Mouse (Mus musculus) forebrain, embryonic 14.5 days (tissue): Measurements from ENCODE around the gene BC034090. TPM values are rescaled to one million over a fixed set of nuclear protein-coding genes. Genes with fewer than 3 reads are reported as not detected.

Source experiments
- ATAC-seq: fragments of 200-750 bp; cut with Nextera tagmentation; 2 replicates; pipeline ENCODE4 v1.8.0; 2017; ENCODE audit warnings: mild to moderate bottlenecking, moderate library complexity
- DNase-seq: peaks from one replicate; pipeline ENCODE4 v3.0.0-alpha.2; 2015; ENCODE audit warnings: low spot score
- H3K27ac ChIP-seq: fragments of 300-500 bp; sonication (generic); 2 replicates; pipeline ENCODE4 v1.5.1; 2014; ENCODE audit warnings: low read depth, mild to moderate bottlenecking, control low read depth, low read length, moderate library complexity
- H3K27me3 ChIP-seq: fragments of 300-500 bp; sonication (generic); replicated peaks from 2 replicates; pipeline ENCODE4 v1.6.1; 2014; ENCODE audit warnings: low read length, control low read depth, mixed read lengths; ENCODE audit not compliant: control insufficient read depth, insufficient read depth
- H3K36me3 ChIP-seq: fragments of 300-500 bp; sonication (generic); 2 replicates; pipeline ENCODE4 v1.6.1; 2014; ENCODE audit warnings: low read length, control low read depth; ENCODE audit not compliant: control insufficient read depth, insufficient read depth
- H3K4me1 ChIP-seq: fragments of 300-500 bp; sonication (generic); 2 replicates; pipeline ENCODE4 v1.6.1; 2014; ENCODE audit warnings: antibody characterized with exemption, low read length, control low read depth; ENCODE audit not compliant: control insufficient read depth, insufficient read depth
- H3K4me2 ChIP-seq: fragments of 300-500 bp; sonication (generic); 2 replicates; pipeline ENCODE4 v1.6.1; 2014; ENCODE audit warnings: mild to moderate bottlenecking, control low read depth, low read length
- H3K4me3 ChIP-seq: fragments of 300-500 bp; sonication (generic); 2 replicates; pipeline ENCODE4 v1.5.1; 2014; ENCODE audit warnings: low read depth, low read length, control low read depth
- H3K9ac ChIP-seq: fragments of 300-500 bp; sonication (generic); 2 replicates; pipeline ENCODE4 v1.6.1; 2014; ENCODE audit warnings: mild to moderate bottlenecking, low read length, control low read depth, moderate library complexity
- H3K9me3 ChIP-seq: fragments of 300-500 bp; sonication (generic); replicated peaks from 2 replicates; pipeline ENCODE4 v1.6.1; 2016; ENCODE audit warnings: low read length, control low read depth, mixed read lengths; ENCODE audit not compliant: control insufficient read depth
- WGBS: fragments of 180-500 bp; shearing (Covaris S2); extraction: QIAGEN DNeasy Blood & Tissue Kit; methylation state at CpG from one replicate; pipeline ENCODE4 v1.1.7; 2014; 5-methylcytosine and 5-hydroxymethylcytosine counted together
- polyA plus RNA-seq: library from polyadenylated mRNA; unstranded; fragments of >200 nt; fragmentation: Nextera tagmentation; extraction: Ambion mirVana; gene quantifications from 2 replicates; pipeline ENCODE4 v1.2.1, GENCODE M21; 2014

Gene BC034090
- polyA plus RNA-seq, 1 experiment from 2014 or later, result 2.4 TPM

GRCm38 (mm10) chr1:155205822-155206660 is 38.2 kb downstream of the BC034090 start:
- ATAC-seq (peak; percentile 11; the same call in 1 of the 2 replicates), DNase-seq (peak; percentile 73)
- H3K27ac ChIP-seq, result peak overlapping the region; percentile 92
- 65% methylated on average over 19 of the region's 19 CpGs for WGBS
- H3K4me1 ChIP-seq, result peaks cover 56% of the 10 kb centered on the region
- no peak overlapping the region for H3K4me2 ChIP-seq
- no peaks in the 10 kb centered on the region for H3K27me3 ChIP-seq
- peak overlapping the region; percentile 13; the same call in 1 of the 2 replicates for H3K9ac ChIP-seq
- H3K9me3 ChIP-seq, result no peaks in the 10 kb centered on the region
- no peak overlapping the region for H3K4me3 ChIP-seq
- H3K36me3 ChIP-seq, result peaks cover 26% of the 10 kb centered on the region

- Histone ChIP-seq H3K27me3 (no peaks in the 10 kb centered on the region), H3K36me3 (peaks cover 33% of the 10 kb centered on the region), H3K27ac (peak overlapping the region; percentile 92), H3K4me2 (no peak overlapping the region), H3K4me3 (no peak overlapping the region), H3K9ac (no peak overlapping the region; the same call in 1 of the 2 replicates), H3K9me3 (no peaks in the 10 kb centered on the region), H3K4me1 (peaks cover 55% of the 10 kb centered on the region)
- 54% methylated on average over 7 of the region's 7 CpGs for WGBS
- DNase-seq (no peak), ATAC-seq (no peak)
Measured at GRCm38 (mm10) chr1:155205311-155205710, 38.9 kb downstream of the BC034090 start.

GRCm38 (mm10) chr1:155204560-155205162 is 39.6 kb downstream of the BC034090 start:
- Histone ChIP-seq H3K4me3 (no peak overlapping the region), H3K27me3 (no peaks in the 10 kb centered on the region), H3K4me1 (peaks cover 49% of the 10 kb centered on the region), H3K27ac (peak overlapping the region; percentile 92), H3K9ac (no peak overlapping the region), H3K36me3 (peaks cover 34% of the 10 kb centered on the region), H3K9me3 (no peaks in the 10 kb centered on the region), H3K4me2 (no peak overlapping the region)
- WGBS, result 38% methylated on average over 8 of the region's 8 CpGs
- DNase-seq (peak; percentile 97), ATAC-seq (peak; percentile 77)

- 63% methylated on average over 12 of the region's 12 CpGs for WGBS
- Histone ChIP-seq H3K9ac (peak overlapping the region; percentile 40; the same call in 1 of the 2 replicates), H3K4me1 (peaks cover 52% of the 10 kb centered on the region), H3K4me2 (0 out of 2 replicates have a peak overlapping the region, but pooled peaks have one; percentile 7), H3K27me3 (no peaks in the 10 kb centered on the region), H3K27ac (peak overlapping the region; percentile 92), H3K9me3 (no peaks in the 10 kb centered on the region), H3K36me3 (peaks cover 34% of the 10 kb centered on the region), H3K4me3 (no peak overlapping the region)
- ATAC-seq, result peak; percentile 18
- no peak for DNase-seq
Measured at GRCm38 (mm10) chr1:155203954-155204353, 40.3 kb downstream of the BC034090 start.

GRCm38 (mm10) chr1:155203101-155203500 is 41.1 kb downstream of the BC034090 start:
- DNase-seq (no peak), ATAC-seq (no peak)
- Histone ChIP-seq H3K4me2 (no peak overlapping the region), H3K9me3 (no peaks in the 10 kb centered on the region), H3K4me3 (no peak overlapping the region), H3K36me3 (peaks cover 40% of the 10 kb centered on the region), H3K27ac (peak overlapping the region; percentile 66; the same call in 1 of the 2 replicates), H3K4me1 (peaks cover 52% of the 10 kb centered on the region), H3K9ac (no peak overlapping the region), H3K27me3 (no peaks in the 10 kb centered on the region)
- 77% methylated on average over 7 of the region's 7 CpGs for WGBS

- WGBS, result 88% methylated on average over 5 of the region's 5 CpGs
Measured at GRCm38 (mm10) chr1:155202472-155202871, 41.8 kb downstream of the BC034090 start.

GRCm38 (mm10) chr1:155201914-155202313 is 42.3 kb downstream of the BC034090 start:
- Histone ChIP-seq H3K9me3 (no peaks in the 10 kb centered on the region), H3K27ac (peak overlapping the region; percentile 66), H3K4me2 (no peak overlapping the region), H3K9ac (peak overlapping the region; percentile 21; the same call in 1 of the 2 replicates), H3K4me1 (peaks cover 56% of the 10 kb centered on the region), H3K27me3 (no peaks in the 10 kb centered on the region), H3K36me3 (peaks cover 42% of the 10 kb centered on the region), H3K4me3 (no peak overlapping the region)
- no peak for DNase-seq
- WGBS, result 86% methylated on average over 17 of the region's 17 CpGs
- ATAC-seq, result no peak

More at GRCm38 (mm10) chr1:155202472-155202871, 41.8 kb downstream of the BC034090 start:
- no peak for ATAC-seq
- Histone ChIP-seq H3K27me3 (no peaks in the 10 kb centered on the region), H3K4me1 (peaks cover 52% of the 10 kb centered on the region), H3K4me3 (no peak overlapping the region), H3K9ac (peak overlapping the region; percentile 21; the same call in 1 of the 2 replicates), H3K4me2 (no peak overlapping the region), H3K27ac (peak overlapping the region; percentile 66), H3K36me3 (peaks cover 42% of the 10 kb centered on the region), H3K9me3 (no peaks in the 10 kb centered on the region)
- DNase-seq, result no peak

- H3K27me3 ChIP-seq, result no peaks in the 10 kb centered on the region
- no peak overlapping the region for H3K9ac ChIP-seq
- DNase-seq, result peak; percentile 48
- H3K4me1 ChIP-seq, result peaks cover 56% of the 10 kb centered on the region
- WGBS, result 51% methylated on average over 4 of the region's 4 CpGs
- H3K27ac ChIP-seq, result peak overlapping the region; percentile 66; the same call in 1 of the 2 replicates
- H3K4me2 ChIP-seq, result no peak overlapping the region
- H3K9me3 ChIP-seq, result no peaks in the 10 kb centered on the region
- no peak; the same call in 1 of the 2 replicates for ATAC-seq
- H3K36me3 ChIP-seq, result peaks cover 44% of the 10 kb centered on the region
- no peak overlapping the region for H3K4me3 ChIP-seq
Measured at GRCm38 (mm10) chr1:155201373-155201879, 42.8 kb downstream of the BC034090 start.
